Mouse (Mus musculus) bone marrow, adult 2 months (tissue): Measurements from ENCODE around the gene Syngr1. TPM values are rescaled to one million over a fixed set of nuclear protein-coding genes. Genes with fewer than 3 reads are reported as not detected.
A peak's percentile ranks its signal among the peaks of the same experiment; 100 is the strongest.

ENCODE experiments used
- H3K27ac ChIP-seq: fragments of 200-500 bp; 2 replicates; pipeline ENCODE4 v1.5.1; 2012; ENCODE audit warnings: low read depth, mild to moderate bottlenecking, control low read depth, inconsistent platforms, low read length; ENCODE audit not compliant: control insufficient read depth, poor library complexity, insufficient read depth
- H3K4me1 ChIP-seq: fragments of 200-500 bp; 2 replicates; pipeline ENCODE4 v1.6.1; 2011; ENCODE audit warnings: low read length; ENCODE audit not compliant: control insufficient read depth, insufficient read depth
- H3K4me3 ChIP-seq: fragments of 200-500 bp; replicated peaks from 2 replicates; pipeline ENCODE3; 2011; ENCODE audit warnings: mild to moderate bottlenecking, low read depth, low read length, control low read depth; ENCODE audit not compliant: control insufficient read depth
- CTCF ChIP-seq: fragments of 200-500 bp; IDR thresholded peaks from 2 replicates; pipeline ENCODE4 v1.5.1; 2011; ENCODE audit warnings: low read length, control low read depth; ENCODE audit not compliant: control insufficient read depth, insufficient read depth
- POLR2A ChIP-seq: fragments of 200-500 bp; IDR thresholded peaks from 2 replicates; pipeline ENCODE4 v1.6.1; 2011; ENCODE audit warnings: low read depth, mild to moderate bottlenecking, control low read depth, low read length, borderline replicate concordance; ENCODE audit not compliant: control insufficient read depth
- WGBS: fragments of 180-500 bp; shearing (Covaris S2); methylation state at CpG from one replicate; pipeline ENCODE4 v1.1.7; 2018; 5-methylcytosine and 5-hydroxymethylcytosine counted together
- polyA plus RNA-seq: library from polyadenylated mRNA; stranded (reverse); fragments of >200 nt; gene quantifications from 2 replicates; pipeline ENCODE4 v1.2.4, GENCODE M21; 2011; ENCODE audit warnings: low replicate concordance; ENCODE audit not compliant: missing spikeins, insufficient read depth, insufficient read length

Syngr1 gene
- polyA plus RNA-seq, 1 experiment, result 13.4 TPM

DNA sequence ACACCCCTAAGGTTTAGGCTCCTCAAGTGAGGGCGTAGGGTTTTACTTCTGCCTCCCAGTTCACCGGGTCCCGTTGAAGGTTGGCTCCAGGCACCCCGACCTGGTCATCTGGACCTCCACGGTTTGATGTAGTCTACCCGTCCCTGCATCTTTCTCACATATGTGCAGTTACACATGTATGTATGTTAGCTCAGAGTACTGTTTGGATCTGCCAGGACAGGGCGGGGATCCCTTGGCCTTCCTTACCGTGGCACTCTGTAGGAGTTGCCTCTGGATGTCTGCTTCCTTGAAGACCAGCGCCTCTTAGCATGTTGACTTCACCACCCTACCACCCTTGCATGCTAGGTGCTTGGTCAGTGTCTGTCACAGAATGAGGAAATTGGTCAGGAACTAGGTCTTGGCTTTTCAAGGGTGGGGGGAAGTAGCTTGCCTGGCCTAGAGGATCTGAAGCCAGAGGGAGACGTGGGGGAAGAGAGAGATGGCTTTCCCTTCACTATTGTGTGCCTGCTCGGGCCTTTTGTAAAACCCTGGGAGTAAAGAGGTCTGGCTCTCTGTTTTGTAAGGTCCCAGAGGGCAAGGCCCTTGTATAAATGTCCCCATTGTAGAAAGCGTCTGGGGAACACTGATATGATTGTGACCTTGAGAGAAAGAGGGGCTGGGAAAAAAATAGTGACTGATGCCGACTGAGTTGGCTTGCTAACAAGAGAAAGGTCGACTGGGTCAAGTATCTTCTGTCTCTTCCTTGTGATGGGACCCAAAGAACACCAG is 42.7 kb downstream of the Syngr1 start:
- whole genome bisulfite sequencing, result 4% methylated on average over 14 of the region's 14 CpGs
- Histone ChIP-seq H3K4me3 (peak overlapping the region; percentile 89), H3K4me1 (peaks cover 4% of the 10 kb centered on the region), H3K27ac (peak overlapping the region; percentile 97)
- TF ChIP-seq POLR2A, result 0 out of 2 replicates have a peak, but pooled peaks have one; percentile 11
- no peak for TF ChIP-seq CTCF

DNA sequence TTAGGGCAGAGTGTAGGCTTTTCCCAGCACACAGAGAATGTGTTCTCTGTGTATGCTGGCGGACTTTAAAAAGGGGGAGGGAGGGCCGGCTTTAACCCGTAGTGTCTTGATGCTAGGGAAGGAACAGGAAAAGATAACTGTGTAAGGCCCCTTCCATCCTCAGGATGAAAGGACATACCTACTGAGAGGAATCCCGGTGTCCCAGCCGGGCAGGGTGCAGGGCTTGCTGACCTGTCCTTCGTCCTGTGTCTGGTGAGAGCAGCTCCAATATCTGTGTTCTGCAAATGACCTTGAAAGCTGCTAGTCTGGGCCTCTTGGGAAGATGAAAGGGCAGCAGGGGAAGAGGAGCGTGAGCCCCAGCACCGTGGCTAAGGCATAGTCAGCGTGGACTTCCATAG is 43.3 kb downstream of the Syngr1 start:
- no peak for TF ChIP-seq CTCF
- 64% methylated on average over 9 of the region's 9 CpGs for WGBS
- H3K27ac ChIP-seq, result peak overlapping the region; percentile 24
- peaks cover 4% of the 10 kb centered on the region for H3K4me1 ChIP-seq
- H3K4me3 ChIP-seq, result peak overlapping the region; percentile 8

DNA sequence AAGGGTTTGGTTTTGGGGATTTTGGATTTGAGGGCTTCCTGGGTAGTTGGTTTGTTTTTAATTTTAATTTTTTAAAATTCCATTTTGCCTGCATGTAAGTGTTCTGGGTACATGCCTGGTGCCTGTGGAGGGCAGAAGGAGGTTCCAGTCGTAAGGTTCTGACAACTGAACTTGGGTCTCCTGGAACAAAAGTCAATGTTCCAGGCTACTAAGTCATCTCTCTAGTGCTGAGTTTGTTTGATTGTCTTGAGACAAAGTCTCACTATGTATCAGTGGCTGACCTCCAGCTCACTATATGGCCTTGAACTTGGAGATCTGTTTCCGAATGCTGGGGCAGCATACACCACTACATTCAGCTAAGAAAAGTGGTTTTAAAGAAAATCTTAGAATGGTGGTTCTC is 44.4 kb downstream of the Syngr1 start:
- 87% methylated on average over 2 of the region's 2 CpGs for WGBS
- no peak overlapping the region for H3K4me3 ChIP-seq
- H3K4me1 ChIP-seq, result peaks cover 4% of the 10 kb centered on the region
- no peak overlapping the region for H3K27ac ChIP-seq
- TF ChIP-seq POLR2A (no peak), CTCF (no peak)

DNA sequence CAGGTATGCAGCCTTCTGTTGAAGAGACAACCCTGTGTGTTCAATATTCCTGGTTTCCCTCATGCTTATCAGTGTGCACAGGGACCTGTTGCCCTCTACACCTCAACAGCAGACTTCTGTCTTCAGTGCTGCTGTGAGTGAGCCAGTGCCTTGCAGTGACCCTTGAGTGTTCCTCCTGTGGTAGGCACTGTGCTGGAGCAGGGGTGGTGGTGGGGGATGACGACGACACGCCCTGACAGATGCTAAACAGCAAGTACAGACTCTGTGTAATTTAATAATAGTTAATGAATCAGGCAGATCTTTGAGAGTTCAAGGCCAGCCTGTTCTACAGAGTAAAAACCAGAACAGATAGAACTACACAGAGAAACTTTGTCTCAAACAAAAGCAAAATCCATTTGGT is 45.5 kb downstream of the Syngr1 start:
- no peak overlapping the region for H3K27ac ChIP-seq
- no peak overlapping the region for H3K4me3 ChIP-seq
- TF ChIP-seq CTCF (no peak), POLR2A (no peak)
- 89% methylated on average over 3 of the region's 3 CpGs for WGBS
- H3K4me1 ChIP-seq, result peaks cover 3% of the 10 kb centered on the region; the same call in 1 of the 2 replicates

DNA sequence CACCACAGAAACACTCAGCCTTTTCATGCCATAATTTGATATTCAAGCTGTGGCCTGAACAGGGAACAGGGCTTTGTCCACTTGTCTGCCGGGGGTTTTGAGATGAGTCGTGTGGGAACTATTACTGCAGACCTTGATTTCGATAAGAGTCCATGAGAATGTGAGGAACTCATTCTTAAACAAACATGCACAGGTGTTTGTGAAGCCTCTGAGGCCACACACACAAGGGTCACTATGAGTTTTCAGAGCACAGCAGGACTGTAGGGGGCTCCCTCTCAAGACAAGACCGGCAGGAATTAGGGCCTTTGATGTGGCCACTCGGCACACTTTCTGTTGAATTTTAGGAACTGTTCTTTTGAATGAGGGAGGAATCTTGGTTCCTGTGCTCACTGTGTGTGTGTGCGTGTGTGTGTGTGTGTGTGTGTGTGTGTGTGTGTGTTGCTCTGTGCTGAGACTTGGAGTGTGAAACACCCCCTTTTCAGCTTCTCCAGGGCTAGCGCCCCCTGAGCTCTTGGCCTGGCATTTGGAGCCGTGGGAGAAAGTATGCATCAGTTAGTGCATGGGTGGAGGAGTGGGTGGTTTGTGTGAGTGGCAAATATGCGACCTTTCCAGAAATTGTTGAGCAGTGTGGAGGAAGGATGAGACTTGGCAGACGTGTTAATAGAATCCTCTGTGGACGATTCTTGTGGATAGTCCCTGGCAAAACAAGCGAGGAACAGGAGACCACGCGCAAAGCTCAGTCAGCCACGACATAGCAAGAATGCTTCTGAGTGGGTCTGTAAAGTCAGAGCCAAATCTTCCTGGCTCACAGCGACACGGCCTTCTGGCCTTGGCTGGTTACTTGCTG is 47.0 kb downstream of the Syngr1 start:
- TF ChIP-seq CTCF (0 out of 2 replicates have a peak, but pooled peaks have one; percentile 3), POLR2A (no peak)
- 79% methylated on average over 17 of the region's 17 CpGs for WGBS
- Histone ChIP-seq H3K4me1 (peaks cover 2% of the 10 kb centered on the region; the same call in 1 of the 2 replicates), H3K27ac (no peak overlapping the region), H3K4me3 (no peak overlapping the region)

DNA sequence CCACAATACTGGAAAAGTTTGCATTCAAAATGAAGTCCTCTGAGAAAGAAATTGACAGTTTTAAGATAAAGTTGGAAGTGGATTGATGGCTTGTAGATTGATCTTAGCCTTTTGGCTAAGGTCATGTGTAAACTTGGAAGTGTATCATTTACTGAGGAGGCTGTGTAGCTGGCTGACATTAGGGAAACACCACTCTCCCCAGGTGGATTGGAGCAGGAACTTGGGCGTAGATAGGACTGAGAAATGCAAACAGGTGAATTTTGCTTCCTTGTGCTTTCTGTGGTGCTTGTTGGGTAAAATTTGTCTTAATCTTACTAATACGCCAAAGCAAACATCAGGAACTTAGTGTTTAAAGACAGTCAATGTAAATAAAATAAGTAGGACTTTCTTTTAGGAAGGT is 49.2 kb downstream of the Syngr1 start:
- H3K4me1 ChIP-seq, result no peaks in the 10 kb centered on the region; the same call in 1 of the 2 replicates
- 96% methylated on average over 2 of the region's 2 CpGs for WGBS
- H3K4me3 ChIP-seq, result no peak overlapping the region
- H3K27ac ChIP-seq, result no peak overlapping the region
- TF ChIP-seq CTCF (no peak), POLR2A (no peak)

DNA sequence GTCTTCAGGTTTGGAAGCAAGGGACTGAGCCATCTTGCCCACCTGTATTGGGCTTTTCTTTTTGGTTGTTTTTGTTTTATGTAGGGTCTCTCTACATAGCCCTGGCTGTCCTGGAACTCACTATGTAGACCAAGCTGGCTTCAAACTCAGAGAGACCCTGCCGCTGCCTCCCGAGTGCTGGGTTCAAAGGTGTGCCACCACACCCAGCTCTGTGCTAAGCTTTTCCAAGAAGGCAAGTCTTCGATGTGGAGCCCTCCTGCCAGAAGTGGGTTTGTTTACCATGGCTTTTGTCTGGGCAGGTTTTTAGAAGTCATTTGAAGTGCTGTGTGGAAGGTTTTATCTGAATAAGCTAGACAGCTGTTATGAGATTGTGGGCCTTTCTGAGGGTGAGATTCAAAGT is 49.7 kb downstream of the Syngr1 start:
- Histone ChIP-seq H3K27ac (no peak overlapping the region), H3K4me3 (no peak overlapping the region), H3K4me1 (no peaks in the 10 kb centered on the region; the same call in 1 of the 2 replicates)
- TF ChIP-seq POLR2A (no peak), CTCF (no peak)
- WGBS, result 94% methylated on average over 3 of the region's 3 CpGs

DNA sequence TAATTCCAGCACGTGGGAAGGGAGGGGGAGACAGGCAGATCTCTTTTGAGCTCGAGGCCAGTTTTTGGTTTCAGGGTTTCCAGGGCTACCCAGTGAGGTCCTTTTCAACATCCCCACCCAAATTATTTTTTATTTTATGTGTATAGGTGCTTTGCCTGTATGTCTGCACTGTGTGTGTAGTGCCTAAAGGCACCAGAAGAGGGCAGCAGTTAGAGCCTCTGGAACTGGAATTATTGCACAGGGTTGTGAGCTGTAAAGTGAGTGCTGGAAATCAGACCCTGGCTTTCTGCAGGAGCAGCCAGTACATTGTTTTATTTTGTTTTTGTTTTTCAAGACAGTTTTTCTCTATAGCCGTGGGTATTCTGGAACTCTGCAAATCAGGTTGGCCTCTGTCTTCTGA is 51.0 kb downstream of the Syngr1 start:
- Histone ChIP-seq H3K4me3 (no peak overlapping the region), H3K4me1 (no peaks in the 10 kb centered on the region), H3K27ac (no peak overlapping the region)
- no peak for TF ChIP-seq CTCF
- no peak for TF ChIP-seq POLR2A
- WGBS, result 97% methylated on average over 3 of the region's 3 CpGs
